Mouse (Mus musculus): ENCODE results near the gene Cks2. TPM values are rescaled to one million over a fixed set of nuclear protein-coding genes. Genes with fewer than 3 reads are reported as not detected.
"Not testable (repeated sequence)": the region's sequence is repeated elsewhere in the genome, so short reads cannot be mapped to it uniquely, and the experiment has no call there.

Gene Cks2
- total RNA-seq, 2 experiments from 2014 or later: 1.6 to 1.8 TPM

GRCm38 (mm10) chr13:51635384-51635783 lies 9.6 kb upstream of the Cks2 start:
- DNase-seq; intact Hi-C loops (cut with DNase I): not testable (repeated sequence)

GRCm38 (mm10) chr13:51638958-51639357 lies 6.1 kb upstream of the Cks2 start:
- intact Hi-C loops (cut with DNase I): no loop called here
- DNase-seq: no peak

- no peak for DNase-seq
- intact Hi-C loops (cut with DNase I): no loop called here
These were observed 3.6 kb upstream of the Cks2 start for GRCm38 (mm10) chr13:51641424-51641823.

DNA sequence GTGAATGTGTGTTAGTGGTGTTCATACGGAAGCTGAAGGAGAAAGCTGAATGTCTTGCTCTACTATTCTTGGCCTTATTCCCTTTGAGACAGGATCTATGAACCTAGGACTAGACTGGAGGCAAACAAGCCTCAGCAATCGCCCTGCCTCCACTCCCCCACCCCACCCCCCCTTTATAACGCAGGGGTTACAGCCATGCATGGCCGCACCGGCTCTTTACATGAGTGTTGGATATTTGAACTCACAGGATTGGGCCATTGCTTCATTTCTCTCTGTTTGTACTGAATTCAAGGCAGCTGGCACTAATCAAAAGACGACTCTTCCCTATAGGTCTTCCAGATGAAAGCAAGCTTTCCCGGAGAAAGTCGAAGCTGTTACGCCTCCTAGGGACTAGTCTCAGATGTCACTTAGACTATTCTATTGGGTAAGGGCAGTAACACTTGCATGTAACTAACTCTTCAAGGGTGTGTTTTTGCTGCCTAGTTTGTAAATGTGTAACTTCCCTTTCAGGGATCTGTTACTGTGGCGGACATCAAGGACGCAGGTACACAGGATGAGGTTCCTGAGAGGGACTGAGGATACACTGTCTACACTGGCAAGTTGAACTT lies 2.8 kb upstream of the Cks2 start:
- intact Hi-C loops (cut with DNase I): no loop called here
- no peak for DNase-seq

DNA sequence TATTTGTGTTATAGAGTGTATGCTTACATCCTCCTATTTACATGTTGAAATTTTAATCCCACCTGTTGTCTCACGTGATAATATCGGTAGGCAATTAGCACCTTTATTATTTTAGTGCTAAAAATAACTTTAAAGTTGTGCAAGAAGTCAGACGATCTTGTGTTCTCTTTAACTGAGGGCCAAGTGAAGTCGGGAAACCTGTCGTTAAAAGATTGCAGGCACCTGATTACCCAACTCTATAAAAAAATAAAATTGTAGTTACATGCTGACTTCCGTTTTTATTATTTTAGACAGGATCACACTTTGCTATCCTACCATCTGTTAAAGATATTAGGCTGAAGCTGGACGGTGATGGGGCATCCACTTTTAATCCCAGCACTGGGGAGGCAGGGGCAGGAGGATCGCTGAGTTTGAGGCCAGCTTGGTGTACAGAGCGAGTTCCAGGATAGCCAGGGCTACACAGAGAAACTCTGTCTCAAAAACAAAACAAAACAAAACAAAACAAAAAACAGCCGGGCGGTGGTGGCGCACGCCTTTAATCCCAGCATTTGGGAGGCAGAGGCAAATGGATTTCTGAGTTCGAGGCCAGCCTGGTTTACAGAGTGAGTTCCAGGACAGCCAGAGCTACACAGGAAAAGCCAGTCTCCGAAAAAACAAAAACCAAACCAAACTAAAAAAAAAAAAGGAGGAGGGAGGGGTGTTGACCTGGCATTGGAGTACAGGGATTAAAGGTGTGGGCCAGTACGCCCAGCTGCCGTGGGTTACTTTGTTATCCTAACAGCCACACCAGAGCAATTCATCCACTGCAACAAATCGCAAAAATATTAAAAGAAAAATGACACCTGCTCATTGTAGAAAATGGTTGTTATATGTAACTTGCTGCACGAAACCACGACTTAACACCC lies 856 bp upstream of the Cks2 start:
- intact Hi-C loops (cut with DNase I): no loop called here
- DNase-seq: no peak

DNA sequence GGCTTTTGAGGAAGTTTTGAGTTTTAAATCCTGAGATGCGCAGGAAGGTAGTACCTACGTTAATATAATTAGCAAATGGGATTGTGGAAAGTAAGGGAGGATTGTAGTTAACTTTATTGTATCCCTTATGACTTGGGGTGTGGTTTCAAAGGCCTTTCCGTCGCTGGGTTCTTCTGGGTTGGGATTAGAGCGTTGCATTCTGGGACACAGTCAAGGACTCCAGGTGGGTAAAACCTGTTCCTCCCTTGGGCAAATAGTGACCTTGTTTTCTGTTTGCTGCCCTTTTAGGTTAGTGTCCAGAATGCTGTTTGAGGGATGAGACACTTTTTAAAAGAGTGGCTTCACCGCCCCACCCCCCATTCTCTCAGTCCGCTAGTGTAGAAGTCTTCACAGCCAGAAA lies 840 bp downstream of the Cks2 start:
- intact Hi-C loops (cut with DNase I): no loop called here
- no peak for DNase-seq

DNA sequence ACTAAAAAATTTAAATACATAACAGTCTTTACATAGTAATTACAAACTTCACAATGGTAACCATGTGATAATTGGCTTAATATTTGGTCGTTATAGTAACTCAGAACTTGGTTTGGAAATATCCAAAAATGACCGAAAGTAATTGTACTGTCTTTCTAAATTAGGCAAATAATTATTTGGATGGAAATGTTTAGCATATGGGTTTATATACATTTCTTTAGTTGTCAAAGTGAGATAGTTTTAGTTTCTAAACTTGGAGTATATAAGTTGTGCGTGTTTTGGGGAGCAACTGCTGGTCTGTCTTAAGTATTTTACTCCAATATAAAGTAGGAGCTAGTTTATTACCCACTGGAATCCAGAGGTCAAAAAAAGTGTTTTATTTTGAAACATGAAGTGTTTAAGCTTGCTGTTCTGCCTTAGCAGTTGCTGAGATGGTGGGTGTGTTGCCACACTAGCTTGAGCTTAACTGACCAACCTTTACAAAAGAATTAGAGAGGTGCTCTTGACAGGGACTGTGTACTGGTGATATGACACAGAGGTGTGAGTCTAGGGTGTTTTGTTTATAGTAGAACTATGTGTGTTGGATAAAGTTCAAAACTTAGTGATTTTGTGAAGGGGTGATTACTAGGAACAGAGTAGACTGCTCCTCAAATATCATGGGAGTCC lies 1.5 kb downstream of the Cks2 start:
- intact Hi-C loops (cut with DNase I): no loop called here
- no peak for DNase-seq

DNA sequence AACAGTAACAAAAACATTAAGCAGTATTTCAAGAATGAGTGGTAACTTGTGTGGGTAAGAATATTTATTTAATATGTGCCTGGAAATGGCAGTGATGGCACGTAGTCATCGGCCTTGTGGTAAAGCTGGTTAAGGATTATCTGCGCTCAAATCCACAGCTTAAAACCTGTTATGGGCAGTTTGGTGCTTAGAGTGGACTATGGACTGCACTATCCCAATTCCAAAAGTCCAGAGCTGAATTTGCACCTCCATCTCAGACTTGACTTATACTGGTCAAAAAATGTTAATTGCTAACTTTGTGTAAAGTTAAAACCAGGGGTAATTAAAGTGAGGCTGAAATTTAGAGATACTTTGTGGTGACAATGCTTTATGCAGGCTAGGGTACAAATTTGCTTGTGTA lies 2.7 kb downstream of the Cks2 start:
- no peak for DNase-seq
- intact Hi-C loops (cut with DNase I): no loop called here

GRCm38 (mm10) chr13:51648237-51648636 lies 3.2 kb downstream of the Cks2 start:
- intact Hi-C loops (cut with DNase I): no loop called here
- no peak for DNase-seq

- intact Hi-C loops (cut with DNase I): loop anchor here (5.0 kb wide), 1 partner anchor 168 kb away; no protein-coding TSS in a partner anchor
- DNase-seq: no peak
These were observed 4.7 kb downstream of the Cks2 start for GRCm38 (mm10) chr13:51649740-51650139.

DNA sequence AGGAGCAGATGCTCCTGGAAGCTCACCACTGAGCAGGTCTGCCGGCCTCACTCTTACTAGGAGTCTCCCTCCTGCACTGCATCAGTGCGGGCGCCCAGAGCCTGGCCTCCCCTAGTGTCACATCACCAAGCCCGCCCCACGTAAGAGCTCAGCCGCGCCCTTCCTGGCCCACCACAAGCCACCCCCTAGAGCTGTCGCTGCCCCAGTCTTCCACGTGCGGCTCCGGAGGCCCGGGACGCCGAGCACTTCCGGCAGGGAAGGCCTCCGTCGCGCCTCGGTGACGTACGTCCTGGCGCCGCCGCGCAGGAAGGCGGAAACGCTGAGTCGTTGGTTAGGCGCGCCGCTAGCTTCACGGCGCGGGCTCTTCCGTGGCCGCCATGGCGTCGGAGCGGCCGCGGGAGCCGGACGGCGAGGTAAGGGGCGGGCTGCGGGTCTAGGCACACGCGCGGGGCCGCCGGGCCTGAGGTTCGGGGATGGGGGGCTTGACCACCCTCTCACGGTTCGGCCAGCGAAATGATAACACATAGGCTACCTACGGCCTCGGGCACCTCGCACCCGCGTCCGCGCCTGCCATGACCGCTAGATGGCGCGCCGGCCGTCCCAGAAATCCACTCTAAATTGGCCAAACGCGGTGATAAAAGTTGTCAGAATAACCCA lies 6.5 kb downstream of the Cks2 start, which contains the start of gene Secisbp2:
Gene Secisbp2 (plus strand): TSS at position 290 of the 657 bp plus-strand sequence.
- intact Hi-C loops (cut with DNase I): loop anchor here (5.0 kb wide), 1 partner anchor 166 kb away; no protein-coding TSS in a partner anchor

GRCm38 (mm10) chr13:51653159-51653558 lies 8.1 kb downstream of the Cks2 start:
- intact Hi-C loops (cut with DNase I): loop anchor here (5.0 kb wide), 1 partner anchor 164 kb away; no protein-coding TSS in a partner anchor
- DNase-seq: no peak

More for the DNA sequence above, 6.5 kb downstream of the Cks2 start, which contains the start of gene Secisbp2:
- peak; percentile 97 to 98 for DNase-seq

GRCm38 (mm10) chr13:51653961-51654360 lies 8.9 kb downstream of the Cks2 start:
- DNase-seq: peak in 1 of 2 experiments; percentile 26
- intact Hi-C loops (cut with DNase I): loop anchor here (5.0 kb wide), 1 partner anchor 163 kb away; no protein-coding TSS in a partner anchor

- no peak for DNase-seq
- intact Hi-C loops (cut with DNase I): no loop called here
These were observed 11.6 kb downstream of the Cks2 start for GRCm38 (mm10) chr13:51656516-51657235.

- no peak for DNase-seq
- intact Hi-C loops (cut with DNase I): no loop called here
These were observed 13.1 kb downstream of the Cks2 start for GRCm38 (mm10) chr13:51658094-51658493.

- DNase-seq: no peak
- intact Hi-C loops (cut with DNase I): no loop called here
These were observed 14.5 kb downstream of the Cks2 start for GRCm38 (mm10) chr13:51659573-51659972.

DNA sequence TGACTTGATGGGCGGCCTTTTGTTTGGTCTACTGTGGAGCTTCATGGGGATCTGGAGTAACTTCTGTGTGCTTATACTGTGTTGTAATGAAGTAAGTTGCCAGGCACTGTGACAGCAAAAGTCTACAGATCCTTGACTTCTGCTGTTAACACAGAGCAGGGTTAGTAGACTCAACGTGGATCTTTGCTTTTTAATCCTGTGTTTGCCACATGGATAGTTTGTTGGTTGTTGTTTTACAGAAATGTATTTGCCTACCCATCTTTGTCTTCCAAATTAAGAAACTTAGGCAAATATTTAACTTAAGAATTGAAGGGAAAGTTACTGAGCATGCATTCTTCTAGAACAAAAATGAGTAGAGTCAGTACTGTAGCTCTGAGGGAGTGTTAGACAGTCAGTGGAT lies 18.5 kb downstream of the Cks2 start:
- intact Hi-C loops (cut with DNase I): no loop called here
- no peak for DNase-seq

GRCm38 (mm10) chr13:51668195-51668594 lies 23.2 kb downstream of the Cks2 start:
- DNase-seq; intact Hi-C loops (cut with DNase I): not testable (repeated sequence)

DNA sequence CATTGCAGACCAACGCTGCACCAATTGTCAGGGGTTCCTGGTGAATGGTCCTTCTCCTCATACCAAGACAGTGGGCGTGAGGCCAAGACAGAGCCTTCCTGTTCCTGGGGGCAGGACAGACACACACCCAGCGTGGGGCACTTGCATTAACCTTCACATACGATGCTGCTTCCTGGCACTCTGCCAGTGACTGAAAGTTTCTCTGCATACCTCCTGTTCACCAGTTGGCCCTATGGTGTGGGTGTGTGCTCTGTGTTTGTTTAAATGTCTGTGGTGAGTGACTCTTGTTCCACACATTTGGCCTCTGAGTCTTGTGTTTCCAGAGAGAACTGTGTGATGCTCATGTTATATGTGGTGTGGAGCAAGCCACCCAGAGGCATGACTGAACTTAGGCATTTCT lies 31.6 kb downstream of the Cks2 start:
- intact Hi-C loops (cut with DNase I): no loop called here
- DNase-seq: no peak

GRCm38 (mm10) chr13:51677041-51677440 lies 32.0 kb downstream of the Cks2 start:
- DNase-seq: no peak
- intact Hi-C loops (cut with DNase I): no loop called here
